Mouse (Mus musculus) myocyte (in vitro differentiated cells): ENCODE results near the gene Creld2. TPM values are rescaled to one million over a fixed set of nuclear protein-coding genes. Genes with fewer than 3 reads are reported as not detected.

Experiments used
- H3K27me3 ChIP-seq: one replicate; pipeline ENCODE4 v1.6.1; 2011; ENCODE audit not compliant: control insufficient read depth, insufficient read depth, insufficient read length
- H3K36me3 ChIP-seq: one replicate; pipeline ENCODE4 v1.6.1; 2011; ENCODE audit not compliant: control insufficient read depth, insufficient read depth
- H3K4me2 ChIP-seq: one replicate; pipeline ENCODE4 v1.6.1; 2011; ENCODE audit warnings: low read depth, control low read depth
- H3K4me3 ChIP-seq: one replicate; pipeline ENCODE4 v1.5.1; 2011; ENCODE audit warnings: mild to moderate bottlenecking, control low read depth, moderate library complexity
- H3K79me2 ChIP-seq: one replicate; pipeline ENCODE4 v1.6.1; 2011; ENCODE audit not compliant: control insufficient read depth, insufficient read depth
- H3ac ChIP-seq: one replicate; pipeline ENCODE4 v1.6.1; 2011; ENCODE audit not compliant: control insufficient read depth, insufficient read length
- CEBPB ChIP-seq: IDR thresholded peaks from 2 replicates; pipeline ENCODE4 v1.6.1; 2011; ENCODE audit warnings: mild to moderate bottlenecking, moderate library complexity; ENCODE audit not compliant: poor library complexity, insufficient read depth, severe bottlenecking
- E2F4 ChIP-seq: IDR thresholded peaks from one replicate; pipeline ENCODE4 v1.6.1; 2011; ENCODE audit warnings: mild to moderate bottlenecking, control low read depth, moderate library complexity; ENCODE audit not compliant: insufficient read depth
- MAX ChIP-seq: IDR thresholded peaks from one replicate; pipeline ENCODE4 v1.6.1; 2011; ENCODE audit warnings: low read depth, mild to moderate bottlenecking, control low read depth
- MYOD1 ChIP-seq, 3 experiments: IDR thresholded peaks; one replicate each; pipeline ENCODE4 v1.6.1; 2011; ENCODE audit warnings: control low read depth in 2 of 3, low read depth in 2 of 3, mild to moderate bottlenecking in 2 of 3, moderate library complexity in 1 of 3; ENCODE audit not compliant: insufficient read length in 2 of 3, control insufficient read depth in 1 of 3
- MYOG ChIP-seq, 3 experiments: IDR thresholded peaks; one replicate each; pipeline ENCODE4 v1.6.1; 2011; ENCODE audit warnings: control low read depth in 2 of 3, low read depth in 2 of 3, mild to moderate bottlenecking in 2 of 3; ENCODE audit not compliant: insufficient read length in 2 of 3, control insufficient read depth in 1 of 3, insufficient read depth in 1 of 3
- POLR2A ChIP-seq: IDR thresholded peaks from one replicate; pipeline ENCODE4 v1.6.1; 2011; ENCODE audit warnings: low read depth, mild to moderate bottlenecking, control low read depth, moderate library complexity; ENCODE audit not compliant: insufficient read length
- POLR2AphosphoS2 ChIP-seq: IDR thresholded peaks from one replicate; pipeline ENCODE4 v1.6.1; 2011; ENCODE audit warnings: low read depth, control low read depth; ENCODE audit not compliant: insufficient read length
- REST ChIP-seq: IDR thresholded peaks from one replicate; pipeline ENCODE4 v1.6.1; 2011; ENCODE audit warnings: mild to moderate bottlenecking, control low read depth, moderate library complexity; ENCODE audit not compliant: insufficient read depth, insufficient read length
- SRF ChIP-seq: IDR thresholded peaks from one replicate; pipeline ENCODE4 v1.6.1; 2011; ENCODE audit warnings: low read depth; ENCODE audit not compliant: control insufficient read depth, insufficient read length
- TCF12 ChIP-seq: IDR thresholded peaks from one replicate; pipeline ENCODE4 v1.6.1; 2011; ENCODE audit warnings: mild to moderate bottlenecking, control low read depth; ENCODE audit not compliant: poor library complexity, insufficient read depth, severe bottlenecking
- TCF3 ChIP-seq: IDR thresholded peaks from one replicate; pipeline ENCODE4 v1.6.1; 2011; ENCODE audit warnings: low read depth, control low read depth; ENCODE audit not compliant: insufficient read length
- USF1 ChIP-seq: IDR thresholded peaks from one replicate; pipeline ENCODE4 v1.6.1; 2011; ENCODE audit warnings: low read depth, mild to moderate bottlenecking, control low read depth, moderate library complexity
- polyA plus RNA-seq: library from polyadenylated mRNA; unstranded; fragments of >200 nt; fragmentation: generic; extraction: Trizol; gene quantifications from one replicate; pipeline ENCODE4 v1.2.1, GENCODE M21; 2012; ENCODE audit warnings: missing spikeins

Creld2 gene
- polyA plus RNA-seq, 1 experiment: 49.3 TPM

- TF ChIP-seq REST: no peak
- TF ChIP-seq POLR2A: no peak
- no peak for TF ChIP-seq TCF3
- no peak for TF ChIP-seq TCF12
- TF ChIP-seq POLR2AphosphoS2: no peak
- TF ChIP-seq MAX: no peak
- TF ChIP-seq MYOG (IDR thresholded peaks at IDR 0.05; ENCODE audit: control insufficient read depth in 1 of 3, insufficient read depth in 1 of 3, insufficient read length in 2 of 3, low read depth in 2 of 3): no peak
- no peak for TF ChIP-seq E2F4
- TF ChIP-seq MYOD1 (IDR thresholded peaks at IDR 0.05; ENCODE audit: control insufficient read depth in 1 of 3, insufficient read length in 2 of 3, low read depth in 2 of 3): no peak
- no peak for TF ChIP-seq CEBPB
- no peak for TF ChIP-seq USF1
- TF ChIP-seq SRF: no peak
- no peak overlapping the region for H3K4me3 ChIP-seq
- H3K27me3 ChIP-seq: no peaks in the 10 kb centered on the region
- peaks cover 13% of the 10 kb centered on the region for H3K36me3 ChIP-seq
- no peak overlapping the region for H3K4me2 ChIP-seq
- H3ac ChIP-seq: no peak overlapping the region
- H3K79me2 ChIP-seq: peaks cover 13% of the 10 kb centered on the region
These were observed 3.9 kb downstream of the Creld2 start for GRCm38 (mm10) chr15:88823376-88823775.

- Histone ChIP-seq H3K27me3 (no peaks in the 10 kb centered on the region), H3K4me3 (no peak overlapping the region), H3K4me2 (no peak overlapping the region), H3ac (no peak overlapping the region), H3K79me2 (no peaks in the 10 kb centered on the region), H3K36me3 (peaks cover 13% of the 10 kb centered on the region)
- no peak for TF ChIP-seq USF1
- no peak for TF ChIP-seq POLR2A
- TF ChIP-seq E2F4: no peak
- no peak for TF ChIP-seq MYOD1 (IDR thresholded peaks at IDR 0.05; ENCODE audit: control insufficient read depth in 1 of 3, insufficient read length in 2 of 3, low read depth in 2 of 3)
- no peak for TF ChIP-seq REST
- TF ChIP-seq CEBPB: no peak
- no peak for TF ChIP-seq MYOG (IDR thresholded peaks at IDR 0.05; ENCODE audit: control insufficient read depth in 1 of 3, insufficient read depth in 1 of 3, insufficient read length in 2 of 3, low read depth in 2 of 3)
- TF ChIP-seq POLR2AphosphoS2: no peak
- TF ChIP-seq TCF3: no peak
- TF ChIP-seq MAX: no peak
- TF ChIP-seq SRF: no peak
- no peak for TF ChIP-seq TCF12
These were observed 8.0 kb downstream of the Creld2 start for GRCm38 (mm10) chr15:88827466-88827865.

DNA sequence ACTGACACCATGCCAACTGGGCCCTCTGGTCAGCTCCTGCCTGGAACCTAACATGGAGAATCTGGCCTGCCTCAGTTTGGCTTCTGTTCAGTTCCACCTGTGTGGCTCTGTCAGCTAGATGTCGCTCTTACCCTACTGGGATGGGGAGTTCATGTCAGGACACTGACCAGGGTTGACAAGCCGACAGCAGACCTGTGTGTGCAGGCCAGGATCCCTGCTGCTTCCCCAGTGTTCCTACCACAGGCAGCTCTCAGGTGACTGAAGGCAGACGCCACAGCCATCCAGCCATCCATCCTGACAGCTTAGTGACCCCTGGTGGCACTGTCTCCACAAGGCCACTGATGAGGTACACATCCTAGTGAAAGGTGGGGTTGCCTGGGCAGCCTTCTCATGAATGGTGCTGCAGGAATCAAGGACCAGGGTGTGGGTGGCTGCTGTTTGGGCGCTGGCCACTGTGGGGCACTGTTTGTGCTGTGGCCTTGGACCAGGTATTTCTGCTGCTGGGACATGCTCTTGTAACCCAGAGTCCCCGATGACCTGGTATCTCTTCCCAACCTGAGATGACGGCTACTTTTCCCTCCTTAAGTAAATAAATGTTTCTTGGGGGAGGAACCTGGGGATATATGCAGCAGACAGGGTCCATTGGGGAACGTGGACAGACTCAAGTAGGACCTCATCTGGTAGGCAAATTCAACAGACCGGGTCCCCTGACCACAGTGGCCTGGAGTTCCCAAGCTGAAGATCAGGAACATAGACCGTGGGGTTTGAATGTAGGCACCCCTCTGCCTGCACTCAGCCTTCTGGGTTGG is 8.7 kb downstream of the Creld2 start:
- Histone ChIP-seq H3K36me3 (peaks cover 13% of the 10 kb centered on the region), H3ac (no peak overlapping the region), H3K79me2 (no peaks in the 10 kb centered on the region), H3K4me3 (no peak overlapping the region), H3K4me2 (no peak overlapping the region), H3K27me3 (no peaks in the 10 kb centered on the region)
- TF ChIP-seq POLR2A: no peak
- TF ChIP-seq MAX: no peak
- no peak for TF ChIP-seq TCF12

GRCm38 (mm10) chr15:88828800-88829705 is 9.6 kb downstream of the Creld2 start:
- Histone ChIP-seq H3K36me3 (peaks cover 5% of the 10 kb centered on the region), H3K79me2 (no peaks in the 10 kb centered on the region), H3K27me3 (no peaks in the 10 kb centered on the region), H3K4me3 (no peak overlapping the region), H3K4me2 (no peak overlapping the region), H3ac (no peak overlapping the region)
- no peak for TF ChIP-seq MYOD1 (IDR thresholded peaks at IDR 0.05; ENCODE audit: control insufficient read depth in 1 of 3, insufficient read length in 2 of 3, low read depth in 2 of 3)

DNA sequence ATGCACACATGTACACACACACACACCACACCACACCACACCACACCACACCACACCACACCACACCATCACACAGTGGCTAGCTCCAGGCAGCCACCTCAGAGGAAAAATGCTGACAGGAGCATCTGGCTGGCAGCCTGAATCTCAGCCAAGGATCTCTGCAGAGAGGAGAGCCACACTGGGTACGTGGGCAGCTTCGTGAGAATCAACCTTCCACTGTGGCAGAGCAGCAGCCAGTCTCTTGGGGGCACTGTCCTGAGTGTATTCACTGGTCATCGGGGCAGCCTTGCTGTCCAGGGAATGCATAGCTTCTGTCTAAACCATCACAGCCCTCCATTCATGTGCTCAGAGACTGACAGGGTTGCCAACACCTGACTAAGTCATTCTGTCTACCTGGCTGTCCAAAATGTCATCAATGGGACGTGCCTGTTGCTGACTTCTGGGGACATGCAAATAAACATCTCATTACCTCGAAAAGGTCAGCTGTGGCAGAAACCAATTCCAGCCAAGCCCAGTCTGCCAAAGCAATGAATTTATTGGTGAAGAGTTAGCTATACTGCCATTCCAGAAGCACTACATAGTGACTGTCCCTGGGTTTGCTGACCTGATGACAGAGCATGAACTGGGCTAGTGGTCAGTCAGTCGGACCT is 10.5 kb downstream of the Creld2 start:
- no peaks in the 10 kb centered on the region for H3K79me2 ChIP-seq
- H3ac ChIP-seq: no peak overlapping the region
- no peak for TF ChIP-seq USF1
- no peak for TF ChIP-seq TCF12
- TF ChIP-seq CEBPB: no peak
- TF ChIP-seq REST: no peak
- TF ChIP-seq E2F4: no peak
- TF ChIP-seq MYOD1 (IDR thresholded peaks at IDR 0.05; ENCODE audit: control insufficient read depth in 1 of 3, insufficient read length in 2 of 3, low read depth in 2 of 3): no peak
- no peak for TF ChIP-seq SRF
- no peak for TF ChIP-seq POLR2AphosphoS2
- TF ChIP-seq POLR2A: no peak
- TF ChIP-seq MAX: no peak
- H3K36me3 ChIP-seq: no peaks in the 10 kb centered on the region
- H3K4me3 ChIP-seq: no peak overlapping the region
- no peak overlapping the region for H3K4me2 ChIP-seq
- no peaks in the 10 kb centered on the region for H3K27me3 ChIP-seq
